Mouse (Mus musculus): Measurements from ENCODE around the gene Mprip. TPM values are rescaled to one million over a fixed set of nuclear protein-coding genes. Genes with fewer than 3 reads are reported as not detected.

Gene Mprip
- 49.3 TPM for total RNA-seq (2023)

DNA sequence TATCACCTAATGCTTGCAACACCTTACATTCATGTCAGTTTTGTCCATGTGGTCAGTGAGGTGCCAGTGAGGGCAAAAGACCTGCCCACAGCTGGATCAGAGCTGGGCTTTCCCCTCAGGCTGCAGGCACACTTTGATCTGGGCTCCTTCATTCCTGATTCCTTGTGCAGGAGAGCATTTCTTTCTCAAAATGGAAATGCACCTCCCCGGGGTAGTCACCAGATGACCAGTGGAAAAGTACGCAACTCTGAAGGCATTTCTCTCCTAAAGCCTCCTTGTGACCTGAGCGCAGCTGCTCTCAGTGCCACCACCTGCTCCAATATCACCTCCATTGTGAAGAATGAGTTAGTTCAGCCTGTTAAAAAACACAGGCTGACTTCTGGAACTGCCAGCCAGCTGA is at the start of gene Mprip:
TSS of gene Mprip (plus strand) at position 301 of the 400 bp plus-strand sequence.

DNA sequence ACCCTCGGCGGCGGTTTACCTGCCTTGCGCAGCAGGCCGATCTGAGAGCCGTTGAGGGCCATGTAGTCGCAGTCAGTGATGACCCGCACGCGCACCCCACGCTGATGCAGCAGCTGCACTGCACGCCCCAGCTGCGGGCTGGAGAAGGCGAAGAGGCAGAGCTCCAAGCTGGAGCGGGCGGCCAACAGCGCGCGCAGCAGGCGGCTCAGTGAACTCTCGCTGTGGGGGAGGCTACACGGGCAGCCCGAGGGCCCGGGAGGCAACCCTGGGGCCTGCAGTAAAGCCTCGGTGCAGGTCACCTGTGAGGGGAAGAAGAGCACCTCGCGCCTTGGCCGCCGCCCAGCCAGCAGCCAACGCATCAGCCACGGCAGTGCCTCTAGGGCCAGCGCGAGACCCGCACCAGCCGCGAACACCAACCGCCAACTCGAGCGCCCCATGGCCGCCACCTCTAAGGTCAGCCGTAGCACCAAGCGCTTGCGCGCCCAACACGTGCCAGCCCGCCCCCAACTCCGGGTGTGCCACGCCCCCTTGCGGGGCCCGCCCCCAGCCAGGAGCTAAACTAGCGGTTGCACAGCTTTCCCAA is 126.2 kb downstream of the Mprip start, which contains the start of gene Pld6:
TSS of gene Pld6 (minus strand) at position 447 of the 583 bp plus-strand sequence.

GRCm38 (mm10) chr11:59809670-59810474 is 148.8 kb downstream of the Mprip start, which contains the start of gene Flcn:
Gene Flcn (minus strand): TSS chr11:59810016.

Other genes starting within 250 kb of the Mprip start
- 9.1 TPM for gene Jmjd4, start 211.3 kb upstream of the Mprip start, total RNA-seq (2023)
- 17.0 TPM for gene Snap47, start 210.1 kb upstream of the Mprip start, total RNA-seq (2023)
- 3.3 TPM for gene Zfp867, start 188.8 kb upstream of the Mprip start, total RNA-seq (2023)
- gene Zkscan17, start 134.6 kb upstream of the Mprip start, total RNA-seq (2023), result 19.4 TPM
- 4.0 TPM for gene Nlrp3, start 119.7 kb upstream of the Mprip start, total RNA-seq (2023)
- gene Olfr222, start 85.1 kb upstream of the Mprip start, total RNA-seq (2023), result not detected
- not detected for gene Olfr223, start 68.0 kb upstream of the Mprip start, total RNA-seq (2023)
- not detected for gene Pld6, start 126.3 kb downstream of the Mprip start, total RNA-seq (2023)
- 70.6 TPM for gene Flcn, start 148.7 kb downstream of the Mprip start, total RNA-seq (2023)
- 13.7 TPM for gene Nt5m, start 178.1 kb downstream of the Mprip start, total RNA-seq (2023)
- gene Cops3, start 178.5 kb downstream of the Mprip start, total RNA-seq (2023), result 72.8 TPM

Data from CD8-positive naive resting alpha-beta T cell, adult 57 days (primary cell).